Mouse (Mus musculus) retina, embryonic 14.5 days (tissue): ENCODE results near the gene Angel2.

Experiments
- DNase-seq: peaks from one replicate; pipeline ENCODE4 v3.0.0-alpha.2; 2015; ENCODE audit warnings: low spot score

Gene Angel2

GRCm38 (mm10) chr1:190929010-190929695 is 4.2 kb downstream of the Angel2 start:
- DNase-seq: peak; percentile 39

GRCm38 (mm10) chr1:190930181-190930580 is 5.3 kb downstream of the Angel2 start:
- no peak for DNase-seq

DNA sequence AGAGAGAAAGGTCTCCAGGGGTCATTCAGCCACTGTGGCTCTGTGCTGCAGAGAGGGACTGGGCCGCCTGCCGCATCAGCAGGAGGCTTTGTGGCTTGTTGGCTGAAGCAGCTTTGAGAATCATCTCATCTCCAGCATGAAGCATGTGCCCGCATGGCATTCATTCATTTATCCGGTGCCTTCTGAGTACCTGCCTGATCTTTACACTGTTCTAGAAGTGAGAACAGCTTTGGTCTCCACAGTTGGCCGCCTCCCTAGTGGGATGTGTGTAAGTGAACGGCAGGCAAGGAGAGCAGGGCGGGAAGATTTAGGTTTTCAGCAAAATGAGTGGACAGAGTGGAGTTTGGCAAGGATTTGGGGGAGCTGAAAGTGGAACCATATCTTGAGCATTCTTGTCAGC is 14.9 kb downstream of the Angel2 start:
- no peak for DNase-seq

DNA sequence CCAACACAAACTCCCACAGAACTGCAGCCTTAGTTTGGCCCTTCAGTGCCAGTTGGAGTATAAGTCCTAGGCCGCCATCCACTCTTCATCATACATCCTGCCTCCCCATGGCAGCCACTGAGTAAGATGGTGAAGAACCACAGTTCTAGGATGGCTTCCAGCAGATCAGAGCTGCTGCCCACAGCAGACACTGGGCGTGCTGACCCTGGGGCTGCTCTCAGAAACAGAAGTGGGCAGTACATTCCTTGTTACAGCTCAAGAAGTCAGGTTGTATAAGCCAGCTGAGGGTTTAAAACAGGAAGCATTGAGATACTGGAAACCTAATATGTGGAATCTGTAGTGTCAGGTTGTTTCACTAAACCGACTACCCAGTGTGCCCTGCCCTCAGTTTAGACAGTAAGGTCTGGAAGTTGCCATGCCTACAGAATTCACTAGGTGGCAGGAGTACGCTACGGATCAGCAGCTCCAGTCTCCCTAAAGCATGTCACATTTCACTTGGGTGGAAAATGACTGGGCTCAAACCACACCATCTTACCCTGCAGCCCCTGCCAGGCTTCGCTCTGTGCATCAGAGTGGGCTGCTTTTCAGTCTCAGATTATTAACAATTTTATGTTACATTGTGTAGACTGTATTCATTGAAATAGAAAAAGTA is 19.3 kb downstream of the Angel2 start:
- peak; percentile 91 for DNase-seq

DNA sequence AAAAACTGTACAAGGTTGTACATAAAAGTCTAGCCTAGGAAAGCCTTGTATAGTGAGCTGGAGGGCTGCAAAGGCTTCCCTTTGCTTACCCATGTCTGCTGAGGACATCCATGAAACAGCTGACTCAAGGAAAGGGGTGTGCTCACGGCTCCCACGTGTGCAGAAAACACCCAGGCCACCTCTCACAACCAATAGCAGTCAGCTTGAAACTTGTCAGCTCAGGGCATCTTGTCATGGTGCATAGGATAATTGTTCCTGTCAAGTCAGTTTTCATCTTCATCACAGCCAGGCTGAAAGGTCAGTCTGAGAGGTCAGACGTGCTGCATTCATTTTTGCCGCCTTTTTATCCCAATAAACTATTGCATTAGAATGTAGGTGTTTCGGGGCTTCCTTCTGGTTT is 23.1 kb downstream of the Angel2 start:
- peak; percentile 62 for DNase-seq

DNA sequence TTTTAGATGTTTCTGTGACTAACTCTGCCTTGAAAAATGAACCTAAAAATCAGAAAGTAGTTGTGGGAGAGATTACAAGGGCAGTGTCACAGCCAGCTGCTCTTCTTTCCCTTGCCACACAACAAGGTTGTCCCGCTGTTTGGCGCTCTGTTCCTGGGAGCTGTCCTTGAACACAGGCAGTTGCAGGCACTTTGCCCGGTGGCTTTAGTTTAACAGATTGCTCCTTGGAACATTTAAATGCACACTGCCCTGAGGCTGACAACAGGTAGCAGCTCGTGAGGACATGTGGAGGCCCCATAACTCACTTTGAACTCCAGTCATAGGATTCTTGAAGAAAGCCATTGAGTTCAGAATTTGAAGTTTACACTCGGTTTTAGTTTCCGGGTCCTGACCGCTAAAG is 23.5 kb downstream of the Angel2 start:
- DNase-seq: no peak

DNA sequence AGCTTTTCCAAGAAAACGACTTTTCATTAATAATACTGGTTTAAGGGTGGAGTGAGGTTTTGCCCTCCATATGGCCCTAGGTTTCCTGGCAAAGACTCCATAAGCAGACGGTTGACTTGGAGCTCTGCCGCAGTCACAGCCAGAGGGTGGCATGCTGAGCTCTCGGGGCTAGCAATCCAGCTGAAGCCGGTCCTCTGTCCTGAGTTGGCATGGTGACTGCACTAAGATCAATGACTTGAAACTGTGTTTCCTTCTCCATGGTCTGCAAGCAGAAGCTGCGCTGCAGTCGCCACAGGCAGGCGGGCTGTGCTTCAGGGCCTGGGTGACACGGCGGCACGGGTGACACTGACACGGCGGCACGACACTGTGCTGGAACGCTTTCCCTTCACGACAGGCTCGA is 23.9 kb downstream of the Angel2 start:
- no peak for DNase-seq

DNA sequence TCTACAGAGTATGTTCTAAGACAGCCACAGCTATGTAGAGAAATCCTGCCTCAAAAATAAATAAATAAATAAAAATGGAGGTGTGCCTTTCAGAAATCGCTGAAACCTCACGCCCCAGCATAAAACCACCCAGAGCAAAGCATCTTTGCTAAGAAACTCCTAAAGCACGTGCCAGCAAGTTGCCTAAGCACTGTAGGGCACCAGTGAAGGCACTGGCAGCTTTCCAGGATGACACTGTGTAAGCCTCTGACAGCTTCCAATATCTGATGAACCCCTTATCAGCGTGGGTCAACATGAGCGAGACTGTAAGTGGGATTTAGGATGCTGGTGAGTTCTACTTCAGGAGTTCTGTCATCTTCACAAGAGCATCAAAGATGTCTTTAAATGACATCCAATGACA is 26.1 kb downstream of the Angel2 start:
- DNase-seq: no peak

- DNase-seq: no peak
These were observed 28.1 kb downstream of the Angel2 start for GRCm38 (mm10) chr1:190953009-190953408.

- no peak for DNase-seq
These were observed 33.9 kb downstream of the Angel2 start for GRCm38 (mm10) chr1:190958821-190959220.

DNA sequence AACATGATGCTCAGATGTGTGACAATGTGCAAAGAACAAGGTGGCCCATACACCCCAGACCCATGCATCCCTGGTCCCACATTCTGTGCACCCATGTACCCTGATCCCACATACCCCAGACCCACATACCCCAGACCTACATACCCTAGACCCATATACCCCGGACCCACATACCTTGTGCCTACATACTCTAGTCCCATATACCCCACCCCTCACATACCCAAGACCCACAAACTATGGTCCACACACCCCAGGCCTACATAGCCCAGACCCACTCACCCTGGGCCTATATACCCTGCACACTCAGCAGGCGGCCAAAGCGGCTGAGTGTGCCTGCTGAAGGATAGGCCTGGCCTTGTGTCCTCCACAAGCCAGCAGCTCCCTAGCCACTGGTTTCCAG is 37.8 kb downstream of the Angel2 start:
- no peak for DNase-seq

GRCm38 (mm10) chr1:190964992-190965780 is 40.3 kb downstream of the Angel2 start:
- DNase-seq: no peak

GRCm38 (mm10) chr1:190968010-190968409 is 43.1 kb downstream of the Angel2 start:
- DNase-seq: no peak

GRCm38 (mm10) chr1:190971708-190972610 is 47.0 kb downstream of the Angel2 start:
- DNase-seq: no peak

DNA sequence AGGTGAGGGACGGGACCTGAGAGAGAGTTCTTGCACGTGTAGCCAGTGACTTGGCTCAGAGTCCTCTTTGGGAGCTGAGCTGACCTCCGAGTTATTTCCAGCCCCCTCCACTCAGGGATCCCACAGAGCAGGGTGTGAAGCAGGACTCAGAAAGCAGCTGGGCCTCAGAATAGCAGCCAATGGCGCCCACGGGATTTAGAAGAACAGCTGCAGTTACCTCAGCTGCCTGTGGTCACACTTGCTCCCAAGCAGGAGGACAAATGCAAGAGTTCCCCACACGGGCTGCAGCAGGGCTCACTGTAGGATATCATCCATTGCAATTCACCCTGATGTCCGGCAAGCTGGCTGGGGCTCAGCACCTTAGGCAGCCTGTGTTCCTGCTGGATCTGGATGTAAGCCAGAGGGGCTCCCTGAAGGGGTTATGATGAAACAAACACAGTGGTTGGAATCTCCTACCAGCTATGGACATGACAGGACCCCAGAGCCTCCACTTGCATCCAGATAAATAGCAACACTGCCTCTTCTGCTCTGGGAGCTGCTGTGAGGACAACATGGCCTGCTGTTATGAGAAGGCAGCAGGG is 47.8 kb downstream of the Angel2 start:
- DNase-seq: peak; percentile 22

DNA sequence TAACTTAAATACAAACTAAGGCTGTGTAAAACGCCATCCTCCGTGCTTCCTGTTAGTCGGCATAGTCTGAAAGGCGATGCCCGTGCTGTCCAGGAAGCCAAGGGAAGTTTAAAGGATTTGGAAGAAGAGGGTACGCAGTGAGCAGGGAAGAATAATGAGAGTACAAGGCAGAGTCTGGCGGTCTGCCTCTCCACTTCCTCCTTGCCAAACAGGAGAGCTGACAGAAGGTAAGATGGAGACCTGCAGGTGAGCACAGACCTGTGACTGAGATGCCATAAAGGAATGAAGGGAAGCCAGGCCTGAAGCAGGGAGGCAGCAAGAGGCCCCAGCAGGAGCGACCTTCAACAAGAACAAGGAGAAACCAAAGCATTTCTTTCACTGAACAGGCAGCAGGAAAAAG is 49.3 kb downstream of the Angel2 start:
- DNase-seq: no peak

- DNase-seq: no peak
These were observed 49.9 kb downstream of the Angel2 start for GRCm38 (mm10) chr1:190974833-190975232.

DNA sequence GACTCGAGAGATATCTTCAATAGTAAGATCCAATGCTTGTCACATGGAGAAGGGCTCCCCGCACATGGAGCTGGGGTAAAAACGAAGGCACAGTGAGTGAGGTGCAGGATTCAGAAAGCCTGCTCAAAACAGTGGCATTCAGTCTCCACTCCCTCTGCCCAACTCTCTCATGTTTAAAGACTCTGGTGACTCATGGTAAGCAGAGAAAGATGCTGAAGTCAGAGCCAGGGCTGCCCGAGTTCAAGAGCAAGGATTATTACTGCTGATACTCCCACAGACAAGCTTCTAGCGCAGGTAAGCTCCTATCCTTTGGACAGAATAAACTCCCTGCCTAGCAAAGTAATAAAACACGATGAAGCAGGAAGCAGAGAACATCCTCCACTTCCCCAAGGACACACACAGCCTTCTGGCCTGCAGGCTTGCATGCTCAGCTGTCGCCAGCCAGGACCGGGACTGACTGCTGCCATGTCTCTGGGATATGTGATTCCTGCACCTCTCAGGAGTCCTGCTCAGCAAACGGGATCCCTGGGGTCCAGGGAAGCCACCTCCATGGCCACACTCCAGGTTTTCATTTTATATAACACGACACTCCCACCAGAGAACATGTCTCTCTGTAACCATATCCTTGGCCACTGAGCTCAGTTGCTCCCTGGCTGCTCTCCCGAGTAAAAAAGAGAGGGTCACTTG is 52.1 kb downstream of the Angel2 start:
- DNase-seq: no peak

GRCm38 (mm10) chr1:190978001-190978400 is 53.1 kb downstream of the Angel2 start:
- DNase-seq: peak; percentile 37

DNA sequence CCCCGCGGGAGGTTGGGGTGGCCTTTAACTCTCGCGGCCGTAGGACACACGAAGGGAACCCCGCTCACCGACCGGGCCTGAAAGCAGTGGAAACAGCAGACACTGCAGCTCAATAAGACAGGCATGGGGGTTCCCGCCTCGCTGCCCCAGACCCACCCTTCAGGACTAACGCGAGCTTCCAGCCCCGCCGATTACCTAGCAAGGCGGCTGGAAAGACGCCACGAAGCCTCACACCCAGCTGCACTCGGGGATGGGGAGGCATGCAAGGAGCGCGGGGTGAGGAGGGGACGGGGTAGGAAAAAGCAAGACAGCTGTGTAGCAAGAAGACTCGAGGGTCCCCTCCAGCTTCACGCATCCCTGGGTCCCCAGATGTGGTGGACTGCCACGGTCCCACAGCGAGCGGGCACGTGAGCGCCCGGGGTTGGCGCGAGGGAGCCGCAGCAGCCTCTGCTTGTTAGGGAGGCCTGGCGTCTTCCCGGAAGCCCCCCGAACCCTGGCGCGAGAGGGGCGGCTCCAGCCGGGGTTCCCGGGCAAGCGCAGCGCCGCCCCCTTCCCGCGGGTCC is 53.7 kb downstream of the Angel2 start:
- no peak for DNase-seq

DNA sequence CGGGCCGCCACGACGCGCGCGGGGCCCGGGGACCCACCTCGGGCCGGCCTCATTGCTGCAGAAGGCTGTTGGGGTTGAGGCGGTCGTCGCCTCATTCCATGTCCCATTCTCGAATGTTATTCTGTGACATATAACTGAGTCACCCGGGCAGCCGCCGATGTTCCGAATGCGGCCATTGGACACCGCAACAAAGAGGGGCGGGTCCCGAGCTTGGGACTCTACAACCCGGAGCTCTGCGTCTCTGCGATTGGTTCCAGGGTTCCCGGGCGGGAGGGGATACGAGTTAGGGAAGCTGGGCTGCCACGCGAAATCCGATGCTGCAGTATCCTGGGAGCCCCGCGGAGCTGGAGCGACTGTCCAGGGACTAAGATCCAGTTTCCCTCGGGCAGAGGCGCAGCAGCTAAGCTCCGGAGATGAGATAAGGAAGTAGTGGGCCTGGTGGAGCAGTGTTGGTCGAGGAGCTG is 54.2 kb downstream of the Angel2 start, which contains the start of gene Vash2:
Vash2 (minus strand) TSS at position 197 of the 464 bp plus-strand sequence.
- peak; percentile 95 for DNase-seq
